Mouse (Mus musculus) midbrain, embryonic 11.5 days (tissue): Measurements from ENCODE around the gene 1110017D15Rik. TPM values are rescaled to one million over a fixed set of nuclear protein-coding genes. Genes with fewer than 3 reads are reported as not detected.

Source experiments
- ATAC-seq: fragments of 200-750 bp; cut with Nextera tagmentation; 2 replicates; pipeline ENCODE4 v1.8.0; 2017; ENCODE audit warnings: moderate TSS enrichment, moderate library complexity; ENCODE audit not compliant: low FRiP score
- DNase-seq: peaks from one replicate; pipeline ENCODE4 v3.0.0; 2015; ENCODE audit warnings: low spot score; ENCODE audit errors: missing footprints
- H3K27ac ChIP-seq: fragments of 300-500 bp; sonication (generic); 2 replicates; pipeline ENCODE4 v1.5.1; 2014; ENCODE audit warnings: low read depth, low read length
- H3K27me3 ChIP-seq: fragments of 300-500 bp; sonication (generic); 2 replicates; pipeline ENCODE4 v1.6.1; 2014; ENCODE audit warnings: mild to moderate bottlenecking, low read length, moderate library complexity, mixed read lengths; ENCODE audit not compliant: control insufficient read depth, insufficient read depth
- H3K36me3 ChIP-seq: fragments of 300-500 bp; sonication (generic); 2 replicates; pipeline ENCODE4 v1.6.1; 2014; ENCODE audit warnings: mild to moderate bottlenecking, low read length, moderate library complexity, mixed read lengths; ENCODE audit not compliant: control insufficient read depth, insufficient read depth
- H3K4me1 ChIP-seq: fragments of 300-500 bp; sonication (generic); 2 replicates; pipeline ENCODE4 v1.6.1; 2014; ENCODE audit warnings: low read length; ENCODE audit not compliant: control insufficient read depth, insufficient read depth
- H3K4me2 ChIP-seq: fragments of 300-500 bp; sonication (generic); 2 replicates; pipeline ENCODE4 v1.6.1; 2014; ENCODE audit warnings: mild to moderate bottlenecking, moderate library complexity
- H3K4me3 ChIP-seq: fragments of 300-500 bp; sonication (generic); 2 replicates; pipeline ENCODE4 v1.5.1; 2014; ENCODE audit warnings: low read depth, low read length
- H3K9ac ChIP-seq: fragments of 300-500 bp; sonication (generic); 2 replicates; pipeline ENCODE4 v1.6.1; 2014; ENCODE audit warnings: low read length
- H3K9me3 ChIP-seq: fragments of 300-500 bp; sonication (generic); 2 replicates; pipeline ENCODE4 v1.6.1; 2016; ENCODE audit warnings: low read length; ENCODE audit not compliant: control insufficient read depth
- WGBS: fragments of 180-500 bp; shearing (Covaris S2); extraction: QIAGEN DNeasy Blood & Tissue Kit; methylation state at CpG from one replicate; pipeline ENCODE4 v1.1.7; 2014; 5-methylcytosine and 5-hydroxymethylcytosine counted together
- polyA plus RNA-seq: library from polyadenylated mRNA; unstranded; fragments of >200 nt; fragmentation: Nextera tagmentation; extraction: Ambion mirVana; gene quantifications from 2 replicates; pipeline ENCODE4 v1.2.1, GENCODE M21; 2014

Gene 1110017D15Rik
- polyA plus RNA-seq, 1 experiment from 2014 or later, result 3.6 TPM

DNA sequence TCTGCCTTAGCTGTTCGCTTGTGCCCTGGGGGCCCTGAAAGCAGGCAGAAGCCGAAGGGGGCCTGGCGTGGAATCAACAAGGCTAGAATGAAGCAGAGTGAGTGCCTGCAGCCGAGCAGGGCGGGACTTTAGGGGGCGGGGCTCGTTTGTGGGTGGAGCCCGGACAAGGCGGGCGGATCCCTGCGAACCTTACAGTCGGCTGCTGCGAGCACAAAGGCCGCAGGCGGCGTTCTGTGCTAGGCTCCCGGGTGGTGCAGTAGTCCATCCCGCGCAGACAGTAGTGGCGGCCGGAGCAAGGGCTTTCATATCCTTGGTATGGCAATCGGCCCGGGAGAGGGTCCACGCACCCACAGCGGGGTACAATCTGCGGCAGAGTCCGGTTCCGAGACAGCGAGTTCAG is 10.2 kb downstream of the 1110017D15Rik start:
- Histone ChIP-seq H3K27ac (no peak overlapping the region), H3K4me3 (peak overlapping the region; percentile 49), H3K27me3 (peaks cover 7% of the 10 kb centered on the region), H3K4me1 (peaks cover 21% of the 10 kb centered on the region), H3K36me3 (no peaks in the 10 kb centered on the region), H3K9ac (peak overlapping the region; percentile 83), H3K9me3 (no peaks in the 10 kb centered on the region), H3K4me2 (peak overlapping the region; percentile 91)
- ATAC-seq (peak; percentile 77), DNase-seq (peak; percentile 98)
- under 1% methylated on average over 29 of the region's 29 CpGs for WGBS

DNA sequence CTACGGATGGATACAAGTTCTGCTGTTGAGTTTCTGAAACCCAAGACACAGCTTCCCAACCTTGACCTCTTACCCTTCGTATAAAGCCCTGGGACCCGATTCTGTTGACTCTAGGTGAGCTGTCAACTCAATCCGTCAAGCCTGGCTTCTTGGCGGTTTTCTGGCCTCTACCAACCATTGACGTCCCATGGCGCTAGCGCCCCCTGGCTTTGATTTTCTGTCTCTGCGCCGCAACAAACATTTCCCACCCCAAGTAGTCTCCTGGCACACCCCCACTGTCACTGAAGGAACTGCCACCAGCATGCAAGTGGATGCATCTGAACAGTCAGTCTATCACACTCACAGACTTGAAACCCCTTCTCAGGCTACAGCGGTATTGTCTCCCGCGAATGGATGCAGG is 11.0 kb downstream of the 1110017D15Rik start:
- Histone ChIP-seq H3K36me3 (no peaks in the 10 kb centered on the region), H3K9ac (peak overlapping the region; percentile 83; the same call in 1 of the 2 replicates), H3K4me1 (peaks cover 25% of the 10 kb centered on the region), H3K27ac (no peak overlapping the region; the same call in 1 of the 2 replicates), H3K27me3 (peaks cover 13% of the 10 kb centered on the region), H3K4me2 (peak overlapping the region; percentile 91), H3K9me3 (no peaks in the 10 kb centered on the region), H3K4me3 (no peak overlapping the region)
- ATAC-seq, result no peak
- WGBS, result 7% methylated on average over 13 of the region's 13 CpGs
- DNase-seq, result peak; percentile 97

- ATAC-seq, result no peak
- WGBS, result 51% methylated on average over 11 of the region's 11 CpGs
- Histone ChIP-seq H3K9ac (no peak overlapping the region), H3K27ac (no peak overlapping the region), H3K27me3 (peaks cover 23% of the 10 kb centered on the region), H3K4me2 (no peak overlapping the region), H3K4me1 (peaks cover 25% of the 10 kb centered on the region), H3K36me3 (no peaks in the 10 kb centered on the region), H3K4me3 (no peak overlapping the region), H3K9me3 (no peaks in the 10 kb centered on the region)
- no peak for DNase-seq
Measured at GRCm38 (mm10) chr4:41505131-41505551, 12.0 kb downstream of the 1110017D15Rik start.

GRCm38 (mm10) chr4:41504325-41504724 is 12.8 kb downstream of the 1110017D15Rik start:
- H3K36me3 ChIP-seq, result no peaks in the 10 kb centered on the region
- H3K4me1 ChIP-seq, result peaks cover 26% of the 10 kb centered on the region
- H3K27ac ChIP-seq, result no peak overlapping the region
- no peaks in the 10 kb centered on the region for H3K9me3 ChIP-seq
- no peak overlapping the region for H3K4me3 ChIP-seq
- DNase-seq, result no peak
- no peak overlapping the region for H3K9ac ChIP-seq
- peaks cover 31% of the 10 kb centered on the region for H3K27me3 ChIP-seq
- ATAC-seq, result no peak
- H3K4me2 ChIP-seq, result no peak overlapping the region
- 76% methylated on average over 5 of the region's 5 CpGs for WGBS

- peaks cover 39% of the 10 kb centered on the region for H3K4me1 ChIP-seq
- H3K4me3 ChIP-seq, result peak within 1 kb of the TSS; percentile 40
- DNase-seq, result peak; percentile 100
- H3K4me2 ChIP-seq, result peak within 1 kb of the TSS; percentile 72
- peak within 1 kb of the TSS; percentile 65 for H3K9ac ChIP-seq
- peak; percentile 94 for ATAC-seq
- WGBS, result 2% methylated on average over 18 of the region's 18 CpGs
- peaks cover 41% of the 10 kb centered on the region for H3K27me3 ChIP-seq
- H3K9me3 ChIP-seq, result no peaks in the 10 kb centered on the region
- no peaks in the 10 kb centered on the region; the same call in 1 of the 2 replicates for H3K36me3 ChIP-seq
- 0 out of 2 replicates have a peak within 1 kb of the TSS, but pooled peaks have one; percentile 14 for H3K27ac ChIP-seq
Measured at GRCm38 (mm10) chr4:41502986-41503412, 14.1 kb downstream of the 1110017D15Rik start, which contains the start of gene AI464131. AI464131 (minus strand) TSS chr4:41503076.

GRCm38 (mm10) chr4:41502171-41502940 is 14.8 kb downstream of the 1110017D15Rik start:
- peak overlapping the region; percentile 72 for H3K4me2 ChIP-seq
- H3K27me3 ChIP-seq, result peaks cover 47% of the 10 kb centered on the region
- no peaks in the 10 kb centered on the region; the same call in 1 of the 2 replicates for H3K36me3 ChIP-seq
- no peak for DNase-seq
- peak overlapping the region; percentile 65 for H3K9ac ChIP-seq
- peak; percentile 51; the same call in 1 of the 2 replicates for ATAC-seq
- H3K9me3 ChIP-seq, result no peaks in the 10 kb centered on the region
- H3K4me3 ChIP-seq, result peak overlapping the region; percentile 40
- peaks cover 40% of the 10 kb centered on the region for H3K4me1 ChIP-seq
- 0 out of 2 replicates have a peak overlapping the region, but pooled peaks have one; percentile 14 for H3K27ac ChIP-seq
- WGBS, result 9% methylated on average over 20 of the region's 20 CpGs

GRCm38 (mm10) chr4:41500787-41501186 is 16.3 kb downstream of the 1110017D15Rik start:
- ATAC-seq, result no peak
- Histone ChIP-seq H3K36me3 (no peaks in the 10 kb centered on the region; the same call in 1 of the 2 replicates), H3K27me3 (peaks cover 56% of the 10 kb centered on the region), H3K4me1 (peaks cover 32% of the 10 kb centered on the region), H3K27ac (no peak overlapping the region), H3K9ac (no peak overlapping the region), H3K4me3 (no peak overlapping the region), H3K4me2 (no peak overlapping the region), H3K9me3 (no peaks in the 10 kb centered on the region)
- 69% methylated on average over 4 of the region's 4 CpGs for WGBS
- peak; percentile 79 for DNase-seq

DNA sequence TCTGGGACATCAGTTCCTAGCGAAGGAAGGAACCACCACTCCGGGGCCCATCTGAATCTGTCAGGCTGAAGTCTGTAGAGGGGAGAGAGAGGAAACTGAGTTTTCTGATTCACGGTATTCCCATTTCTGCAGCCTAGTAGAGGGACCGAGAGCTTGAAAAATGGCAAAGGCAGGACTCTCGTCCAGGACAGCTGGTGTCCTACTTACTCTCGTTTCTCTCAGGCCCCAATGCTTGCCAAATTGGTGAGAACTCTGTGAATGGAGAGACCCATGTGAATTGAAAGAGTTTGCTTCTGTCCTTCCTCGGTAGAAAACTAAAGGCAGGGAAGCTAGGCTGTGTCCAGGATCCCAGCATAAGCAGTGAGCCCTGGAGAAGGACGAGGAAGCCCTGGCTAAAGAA is 17.5 kb downstream of the 1110017D15Rik start:
- ATAC-seq (no peak), DNase-seq (no peak)
- Histone ChIP-seq H3K4me1 (peaks cover 30% of the 10 kb centered on the region), H3K36me3 (no peaks in the 10 kb centered on the region; the same call in 1 of the 2 replicates), H3K27ac (no peak overlapping the region), H3K27me3 (peaks cover 56% of the 10 kb centered on the region), H3K9me3 (no peaks in the 10 kb centered on the region), H3K4me3 (no peak overlapping the region), H3K4me2 (no peak overlapping the region), H3K9ac (no peak overlapping the region)
- WGBS, result 61% methylated on average over 8 of the region's 8 CpGs

- Histone ChIP-seq H3K36me3 (no peaks in the 10 kb centered on the region; the same call in 1 of the 2 replicates), H3K27me3 (peaks cover 56% of the 10 kb centered on the region), H3K9ac (peak overlapping the region; percentile 20; the same call in 1 of the 2 replicates), H3K27ac (no peak overlapping the region), H3K4me2 (peak overlapping the region; percentile 39), H3K9me3 (no peaks in the 10 kb centered on the region), H3K4me3 (peak overlapping the region; percentile 28), H3K4me1 (peaks cover 30% of the 10 kb centered on the region)
- peak; percentile 96 for DNase-seq
- ATAC-seq, result no peak
- WGBS, result 2% methylated on average over 43 of the region's 43 CpGs
Measured at GRCm38 (mm10) chr4:41498921-41499391, 18.2 kb downstream of the 1110017D15Rik start.
